Mouse (Mus musculus) lung, postnatal 0 days (tissue): Measurements from ENCODE around the gene Micu2.

Experiments
- CTCF ChIP-seq: IDR thresholded peaks from 2 replicates; pipeline ENCODE4 v1.5.1; 2016; ENCODE audit warnings: antibody characterized with exemption, mild to moderate bottlenecking
- EP300 ChIP-seq: IDR thresholded peaks from 2 replicates; pipeline ENCODE4 v1.6.1; 2016; ENCODE audit warnings: antibody characterized with exemption, mild to moderate bottlenecking, control low read depth

GRCm38 (mm10) chr14:57889541-57890010, 109.5 kb downstream of the Micu2 start:
- no peak for TF ChIP-seq CTCF
- TF ChIP-seq EP300: no peak
